17 mouse cellular contexts compared by ENCODE assay signal in the genomic region with DNA sequence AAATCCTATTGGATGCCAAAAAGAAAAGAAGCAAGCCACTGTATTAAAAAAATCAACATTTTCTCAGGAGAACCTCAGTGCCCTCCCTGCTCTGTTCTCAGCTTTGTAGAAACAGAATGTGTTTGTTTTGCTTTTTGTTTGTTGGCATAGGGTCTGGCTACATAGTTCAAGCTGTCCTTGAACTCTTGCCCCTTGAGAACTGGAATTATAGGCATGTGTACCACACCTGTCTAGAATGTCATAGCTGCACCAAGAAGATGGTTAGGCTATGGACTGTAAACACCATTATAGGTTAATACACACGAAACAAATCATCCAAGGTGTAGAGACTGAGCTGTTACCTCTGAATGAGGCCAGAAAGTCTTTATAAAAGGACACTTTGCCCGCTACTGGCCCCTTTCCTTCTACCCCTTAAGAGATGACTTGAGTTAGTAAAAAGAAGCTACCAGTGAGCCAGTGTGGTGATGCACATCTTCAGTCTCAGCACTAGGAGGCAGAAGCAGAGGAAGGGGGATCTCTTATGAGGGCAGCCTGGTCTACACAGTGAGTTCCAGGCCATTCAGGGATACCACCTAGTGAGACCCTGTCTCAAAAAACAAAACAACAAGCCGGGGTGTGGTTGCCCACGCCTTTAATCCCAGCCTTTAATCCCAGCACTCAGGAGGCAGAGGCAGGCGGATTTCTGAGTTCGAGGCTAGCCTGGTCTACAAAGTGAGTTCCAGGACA.
"Had no signal": no experiment of that assay in that cellular context is flagged by ENCODE, and none has a peak within 500 bp of the region (broad histone marks: within the 10 kb centered on the region; RNA-seq: fewer than 3 reads in every experiment).

No protein-coding gene starts in this region.

- H3K36me3 ChIP-seq: lung, embryonic 15.5 days; midbrain, embryonic 15.5 days had no signal

- ATAC-seq: liver, postnatal 0 days; midbrain, embryonic 13.5 days; midbrain, embryonic 15.5 days had no signal

- H3K9ac ChIP-seq: liver, embryonic 13.5 days; liver, embryonic 15.5 days; liver, postnatal 0 days; lung, embryonic 15.5 days; midbrain, embryonic 13.5 days; midbrain, embryonic 15.5 days; neural tube, embryonic 12.5 days had no signal

- DNase-seq: liver, embryonic 13.5 days; liver, postnatal 0 days; lung, adult 2 months; lung, postnatal 14 days; right cerebral cortex, postnatal 14 days; spleen, adult 18-20 months; thymus, adult 18-20 months; thymus, postnatal 14 days; thymus, postnatal 4 days had no signal

- H3K4me2 ChIP-seq: liver, embryonic 13.5 days; liver, embryonic 15.5 days; lung, embryonic 15.5 days; midbrain, embryonic 11.5 days; midbrain, embryonic 13.5 days; midbrain, embryonic 15.5 days; neural tube, embryonic 12.5 days had no signal

- H3K4me3 ChIP-seq: liver, embryonic 13.5 days; liver, embryonic 15.5 days; lung, embryonic 15.5 days; megakaryocyte, embryonic 14.5 days; midbrain, embryonic 13.5 days; midbrain, embryonic 15.5 days; neural tube, embryonic 12.5 days had no signal

- H3K9me3 ChIP-seq: liver, embryonic 13.5 days; liver, embryonic 15.5 days; lung, embryonic 15.5 days; megakaryocyte, embryonic 14.5 days; midbrain, embryonic 13.5 days; midbrain, embryonic 15.5 days; neural tube, embryonic 12.5 days had no signal

- H3K4me1 ChIP-seq: liver, embryonic 13.5 days; liver, embryonic 15.5 days; lung, embryonic 15.5 days had no signal

- H3K27ac ChIP-seq: liver, embryonic 13.5 days; liver, embryonic 15.5 days; lung, embryonic 15.5 days; macrophage; midbrain, embryonic 13.5 days; midbrain, embryonic 15.5 days; neural tube, embryonic 12.5 days had no signal

- H3K27me3 ChIP-seq: liver, embryonic 13.5 days; liver, embryonic 15.5 days; lung, embryonic 15.5 days; megakaryocyte, embryonic 14.5 days; midbrain, embryonic 13.5 days; midbrain, embryonic 15.5 days; neural tube, embryonic 12.5 days had no signal
